Mouse (Mus musculus): ENCODE measurements around the gene Psmb5. TPM values are rescaled to one million over a fixed set of nuclear protein-coding genes. Genes with fewer than 3 reads are reported as not detected.
"Not testable (repeated sequence)": the region's sequence is repeated elsewhere in the genome, so short reads cannot be mapped to it uniquely, and the experiment has no call there.

Gene Psmb5
- total RNA-seq, 2 experiments from 2014 or later, result 185 to 188 TPM

- intact Hi-C loops (cut with DNase I), result loop anchor here (5.0 kb wide), 1 partner anchor 575 kb away; no protein-coding TSS in a partner anchor
- no peak for DNase-seq (ENCODE audit: low spot score in 2 of 2)
Observed at GRCm38 (mm10) chr14:54636954-54637353, 19.1 kb upstream of the Psmb5 start.

GRCm38 (mm10) chr14:54634182-54634581 is 16.4 kb upstream of the Psmb5 start:
- no peak for DNase-seq (ENCODE audit: low spot score in 2 of 2)
- intact Hi-C loops (cut with DNase I), result no loop called here

- intact Hi-C loops (cut with DNase I), result no loop called here
- DNase-seq (ENCODE audit: low spot score in 2 of 2), result no peak
Observed at GRCm38 (mm10) chr14:54632252-54632651, 14.4 kb upstream of the Psmb5 start.

GRCm38 (mm10) chr14:54631240-54631599 is 13.4 kb upstream of the Psmb5 start:
- no peak for DNase-seq (ENCODE audit: low spot score in 2 of 2)
- intact Hi-C loops (cut with DNase I), result no loop called here

GRCm38 (mm10) chr14:54630583-54631239 is 12.9 kb upstream of the Psmb5 start:
- no peak for DNase-seq (ENCODE audit: low spot score in 2 of 2)
- intact Hi-C loops (cut with DNase I), result no loop called here

- intact Hi-C loops (cut with DNase I), result no loop called here
Observed at GRCm38 (mm10) chr14:54629797-54630196, 12.0 kb upstream of the Psmb5 start.

GRCm38 (mm10) chr14:54628103-54628502 is 10.3 kb upstream of the Psmb5 start:
- intact Hi-C loops (cut with DNase I), result no loop called here

More at GRCm38 (mm10) chr14:54629797-54630196, 12.0 kb upstream of the Psmb5 start:
- DNase-seq (ENCODE audit: low spot score in 2 of 2), result no peak

GRCm38 (mm10) chr14:54624976-54625375 is 7.2 kb upstream of the Psmb5 start:
- intact Hi-C loops (cut with DNase I), result no loop called here
- DNase-seq (ENCODE audit: low spot score in 2 of 2), result no peak

More at GRCm38 (mm10) chr14:54628103-54628502, 10.3 kb upstream of the Psmb5 start:
- DNase-seq (ENCODE audit: low spot score in 2 of 2), result no peak

- intact Hi-C loops (cut with DNase I), result no loop called here
Observed at GRCm38 (mm10) chr14:54623334-54623733, 5.5 kb upstream of the Psmb5 start.

GRCm38 (mm10) chr14:54621133-54621532 is 3.3 kb upstream of the Psmb5 start, which contains the start of gene Psmb11:
TSS of gene Psmb11 (plus strand) at chr14:54621433.
- no peak for DNase-seq (ENCODE audit: low spot score in 2 of 2)
- intact Hi-C loops (cut with DNase I), result no loop called here

More at GRCm38 (mm10) chr14:54623334-54623733, 5.5 kb upstream of the Psmb5 start:
- no peak for DNase-seq (ENCODE audit: low spot score in 2 of 2)

- no peak for DNase-seq (ENCODE audit: low spot score in 2 of 2)
- intact Hi-C loops (cut with DNase I), result no loop called here
Observed at GRCm38 (mm10) chr14:54617152-54617896, 498 bp downstream of the Psmb5 start.

GRCm38 (mm10) chr14:54616226-54616825 is 1.5 kb downstream of the Psmb5 start:
- intact Hi-C loops (cut with DNase I), result no loop called here
- DNase-seq (ENCODE audit: low spot score in 2 of 2), result no peak

- intact Hi-C loops (cut with DNase I); DNase-seq (ENCODE audit: low spot score in 2 of 2): not testable (repeated sequence)
Observed at GRCm38 (mm10) chr14:54614130-54614529, 3.7 kb downstream of the Psmb5 start.

GRCm38 (mm10) chr14:54610648-54611047 is 7.2 kb downstream of the Psmb5 start:
- peak in 1 of 2 experiments; percentile 57 for DNase-seq (ENCODE audit: low spot score in 2 of 2)

GRCm38 (mm10) chr14:54609962-54610361 is 7.9 kb downstream of the Psmb5 start:
- DNase-seq (ENCODE audit: low spot score in 2 of 2), result no peak
- intact Hi-C loops (cut with DNase I), result no loop called here

More at GRCm38 (mm10) chr14:54610648-54611047, 7.2 kb downstream of the Psmb5 start:
- intact Hi-C loops (cut with DNase I), result no loop called here

GRCm38 (mm10) chr14:54609245-54609644 is 8.6 kb downstream of the Psmb5 start:
- DNase-seq (ENCODE audit: low spot score in 2 of 2), result no peak
- intact Hi-C loops (cut with DNase I), result no loop called here

GRCm38 (mm10) chr14:54607226-54607625 is 10.6 kb downstream of the Psmb5 start:
- intact Hi-C loops (cut with DNase I), result no loop called here
- no peak for DNase-seq (ENCODE audit: low spot score in 2 of 2)

GRCm38 (mm10) chr14:54605752-54606321 is 12.0 kb downstream of the Psmb5 start, which contains the start of gene 4931414P19Rik:
TSS of gene 4931414P19Rik (minus strand) at chr14:54605993.
- DNase-seq (ENCODE audit: low spot score in 2 of 2), result peak; percentile 72 to 79
- intact Hi-C loops (cut with DNase I), result no loop called here

- no peak for DNase-seq (ENCODE audit: low spot score in 2 of 2)
- intact Hi-C loops (cut with DNase I), result no loop called here
Observed at GRCm38 (mm10) chr14:54603686-54604085, 14.1 kb downstream of the Psmb5 start.

Data from left cerebral cortex, postnatal 14 days (tissue).